ENCODE assay signal across 8 mouse cellular contexts in the genomic region with DNA sequence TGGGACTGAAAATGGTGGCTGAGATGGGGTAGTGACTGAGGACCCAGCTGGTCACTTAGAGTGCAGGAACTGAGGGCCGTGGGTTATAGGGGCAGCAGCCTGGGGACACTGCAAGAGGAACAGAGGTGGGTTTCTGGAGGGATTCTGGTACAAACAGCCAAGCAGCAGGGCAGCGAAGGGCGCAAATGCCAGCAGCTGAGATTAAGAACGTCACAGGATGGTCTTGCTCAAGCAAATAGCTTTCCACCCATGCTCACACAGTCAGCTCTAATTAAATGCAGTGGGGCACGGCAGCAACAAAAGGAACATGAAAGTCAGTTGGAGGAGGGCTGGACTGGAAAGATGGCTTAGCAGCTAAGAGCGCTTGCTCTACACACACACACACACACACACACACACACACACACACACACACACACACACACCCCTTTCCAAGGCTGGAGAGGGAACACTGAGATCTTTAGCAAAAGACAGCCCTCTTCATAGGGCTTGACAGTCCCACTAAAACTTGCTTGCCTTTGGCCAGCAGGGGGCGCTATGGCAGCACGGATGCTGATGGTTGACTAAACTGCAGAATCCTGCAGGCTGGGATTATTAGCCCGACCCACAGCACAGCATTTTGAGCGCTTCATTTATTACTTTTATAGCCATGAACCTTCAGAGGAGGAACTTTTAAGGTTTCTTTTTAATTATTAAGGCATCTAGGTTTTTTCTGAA. TPM values are rescaled to one million over a fixed set of nuclear protein-coding genes. Genes with fewer than 3 reads are reported as not detected.
A peak's percentile ranks its signal among the peaks of the same experiment; 100 is the strongest.
DNase-seq lines count a peak whose midpoint lies in the region; ATAC-seq and TF ChIP-seq lines count a peak whose summit lies in the region.

No protein-coding gene starts in this region.

- peak overlapping the region; percentile 63 for H3K27ac ChIP-seq in hindbrain, embryonic 13.5 days

- DNase-seq in Patski (ENCODE audit: low read depth, low spot score) = no peak
- DNase-seq in cerebellum, postnatal 10 days = peak; percentile 96 to 97
- peak; percentile 67 to 90 for DNase-seq in frontal cortex, postnatal 10 days (ENCODE audit: low spot score in 2 of 2)
- peak; percentile 88 to 95 for DNase-seq in layer of hippocampus, postnatal 14 days (ENCODE audit: low spot score in 2 of 2)
- DNase-seq in lung, postnatal 14 days = peak; percentile 93
- peak; percentile 90 for DNase-seq in retina, embryonic 14.5 days (ENCODE audit: low spot score)
- peak; percentile 72 for DNase-seq in thymus, postnatal 25 days

- peaks cover 5% of the 10 kb centered on the region for H3K4me1 ChIP-seq in hindbrain, embryonic 13.5 days (replicated peaks)

- H3K27me3 ChIP-seq in Patski = peaks cover 4% of the 10 kb centered on the region
- no peaks in the 10 kb centered on the region for H3K27me3 ChIP-seq in hindbrain, embryonic 13.5 days

- H3K9me3 ChIP-seq in hindbrain, embryonic 13.5 days = no peaks in the 10 kb centered on the region

- H3K9ac ChIP-seq in hindbrain, embryonic 13.5 days = no peak overlapping the region

- POLR2A ChIA-PET in Patski (lab: Charles Lee) = no interaction called here

- peak; percentile 68 for ATAC-seq in Patski
- ATAC-seq in hindbrain, embryonic 13.5 days (ENCODE audit: low FRiP score) = peak; percentile 93

- no peaks in the 10 kb centered on the region for H3K36me3 ChIP-seq in hindbrain, embryonic 13.5 days

- 0 out of 2 replicates have a peak overlapping the region, but pooled peaks have one; percentile 13 for H3K4me2 ChIP-seq in hindbrain, embryonic 13.5 days

- TF ChIP-seq CTCF in Patski (IDR thresholded peaks at IDR 0.05) = peak; percentile 92

- CTCF ChIA-PET in Patski (lab: Charles Lee) = no interaction called here

- in situ Hi-C loops in Patski (cut with MboI; ENCODE audit: low pct_unique_long_range_greater_than_20kb) = loop anchor here (10.0 to 25.0 kb wide), 3 partner anchors 305 to 1355 kb away; a partner anchor contains a TSS

- no peak overlapping the region for H3K4me3 ChIP-seq in hindbrain, embryonic 13.5 days

- 18% methylated on average over 10 of the region's 10 CpGs for WGBS in hindbrain, embryonic 13.5 days

RNA-seq across cellular contexts. Expression of a gene that starts 46.9 kb away (rescaled TPM):
- 81.6 TPM for polyA plus RNA-seq in Patski (2021)
- 27.7 and 34.8 TPM in 2 replicates for polyA plus RNA-seq in hindbrain, embryonic 13.5 days (2015; fragmentation: Nextera tagmentation; extraction: Ambion mirVana)
- total RNA-seq in layer of hippocampus, postnatal 14 days (2021) = 10 to 100 TPM; 33.1 to 34.1 TPM
